Mouse (Mus musculus) frontal cortex, postnatal 10 days (tissue): ENCODE data around the gene Pknox2.
A peak's percentile ranks its signal among the peaks of the same experiment; 100 is the strongest.

Experiments used
- DNase-seq, 2 experiments: peaks; one replicate each; pipeline ENCODE4 v3.0.0; 2022; ENCODE audit warnings: low spot score in 2 of 2, mixed read lengths in 1 of 2

Gene Pknox2

GRCm38 (mm10) chr9:36883569-36883968, 263.6 kb downstream of the Pknox2 start:
- no peak for DNase-seq

- peak; percentile 44 to 56 for DNase-seq
These were observed 265.0 kb downstream of the Pknox2 start for GRCm38 (mm10) chr9:36882034-36882745.

GRCm38 (mm10) chr9:36881615-36882014, 265.6 kb downstream of the Pknox2 start:
- no peak for DNase-seq

GRCm38 (mm10) chr9:36876787-36877186, 270.4 kb downstream of the Pknox2 start:
- DNase-seq: no peak

- DNase-seq: no peak
These were observed 270.9 kb downstream of the Pknox2 start for GRCm38 (mm10) chr9:36876313-36876712.

- no peak for DNase-seq
These were observed 273.4 kb downstream of the Pknox2 start for GRCm38 (mm10) chr9:36873796-36874195.

GRCm38 (mm10) chr9:36870263-36870662, 276.9 kb downstream of the Pknox2 start:
- no peak for DNase-seq

- DNase-seq: no peak
These were observed 278.5 kb downstream of the Pknox2 start for GRCm38 (mm10) chr9:36868662-36869061.

- no peak for DNase-seq
These were observed 282.1 kb downstream of the Pknox2 start for GRCm38 (mm10) chr9:36864862-36865813.

GRCm38 (mm10) chr9:36863694-36864093, 283.5 kb downstream of the Pknox2 start:
- no peak for DNase-seq

- no peak for DNase-seq
These were observed 284.6 kb downstream of the Pknox2 start for GRCm38 (mm10) chr9:36862576-36862975.

GRCm38 (mm10) chr9:36858677-36859076, 288.5 kb downstream of the Pknox2 start:
- no peak for DNase-seq

GRCm38 (mm10) chr9:36857476-36858117, 289.6 kb downstream of the Pknox2 start:
- no peak for DNase-seq

- DNase-seq: no peak
These were observed 290.9 kb downstream of the Pknox2 start for GRCm38 (mm10) chr9:36856351-36856750.

GRCm38 (mm10) chr9:36852175-36852574, 295.0 kb downstream of the Pknox2 start:
- no peak for DNase-seq

GRCm38 (mm10) chr9:36850091-36850490, 297.1 kb downstream of the Pknox2 start:
- peak in 1 of 2 experiments; percentile 32 for DNase-seq

- no peak for DNase-seq
These were observed 298.5 kb downstream of the Pknox2 start for GRCm38 (mm10) chr9:36848661-36849060.

GRCm38 (mm10) chr9:36846346-36846745, 300.9 kb downstream of the Pknox2 start:
- DNase-seq: no peak
